Mouse (Mus musculus): ENCODE data around the gene Limd2.

Limd2 gene

DNA sequence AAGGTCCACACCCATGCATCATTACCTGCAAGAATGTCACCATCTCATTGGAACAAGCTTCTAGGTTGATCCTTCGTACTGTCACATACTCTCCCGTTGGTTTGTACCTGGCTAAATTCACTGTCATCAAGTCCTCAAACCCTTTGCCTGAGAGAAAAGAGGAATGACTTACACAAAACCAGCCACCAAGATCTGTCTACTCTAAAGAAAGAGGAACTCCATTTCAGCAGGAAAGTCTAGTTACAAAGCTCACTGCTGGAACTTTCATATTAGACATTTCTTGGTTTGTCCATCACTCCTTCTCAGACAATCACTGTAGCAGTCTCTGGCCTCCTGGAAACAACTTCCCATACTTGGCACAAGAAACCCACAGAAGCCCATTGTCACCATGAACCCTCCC is 12.6 kb upstream of the Limd2 start:
- DNase-seq (ENCODE audit: extremely low spot score, low spot score), result no peak

DNA sequence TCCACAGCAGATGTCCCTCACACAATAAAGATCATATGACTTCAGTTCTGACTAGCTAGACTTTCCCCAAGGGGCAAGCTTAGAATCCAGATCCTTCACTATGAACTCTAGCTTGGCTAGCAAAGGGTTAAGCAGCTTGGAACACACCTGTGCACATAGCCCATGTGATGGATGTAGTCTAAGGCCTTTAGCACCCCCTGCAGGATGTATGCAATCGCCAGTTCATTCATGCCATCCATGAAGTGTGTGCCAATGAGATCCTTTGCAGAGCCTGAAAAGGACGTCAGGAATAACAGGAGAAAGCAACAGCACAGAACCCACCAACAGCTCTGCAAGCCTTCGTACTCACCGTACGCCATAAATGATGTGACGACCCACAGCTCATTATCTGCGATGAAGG is 10.1 kb upstream of the Limd2 start:
- no peak for DNase-seq (ENCODE audit: extremely low spot score, low spot score)

DNA sequence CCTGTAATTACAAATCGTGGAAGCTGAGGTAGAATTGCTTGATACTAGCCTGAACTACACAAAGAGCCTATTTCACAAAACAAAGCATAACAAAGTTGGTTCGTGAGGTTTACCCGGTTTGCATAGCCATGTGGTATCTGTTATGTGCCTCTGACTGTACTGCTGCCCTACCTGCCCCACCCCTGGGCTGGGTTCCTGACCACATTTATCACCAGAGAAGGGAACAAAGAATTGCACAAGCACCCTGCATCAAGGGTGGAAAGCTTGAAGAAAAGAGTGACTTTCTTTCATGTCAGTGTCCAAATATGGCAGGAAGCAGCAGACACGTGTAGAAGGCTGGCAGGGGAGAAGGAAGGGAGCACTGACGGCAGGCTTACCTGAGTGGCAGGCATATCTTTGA is 6.8 kb upstream of the Limd2 start:
- DNase-seq (ENCODE audit: extremely low spot score, low spot score), result no peak

DNA sequence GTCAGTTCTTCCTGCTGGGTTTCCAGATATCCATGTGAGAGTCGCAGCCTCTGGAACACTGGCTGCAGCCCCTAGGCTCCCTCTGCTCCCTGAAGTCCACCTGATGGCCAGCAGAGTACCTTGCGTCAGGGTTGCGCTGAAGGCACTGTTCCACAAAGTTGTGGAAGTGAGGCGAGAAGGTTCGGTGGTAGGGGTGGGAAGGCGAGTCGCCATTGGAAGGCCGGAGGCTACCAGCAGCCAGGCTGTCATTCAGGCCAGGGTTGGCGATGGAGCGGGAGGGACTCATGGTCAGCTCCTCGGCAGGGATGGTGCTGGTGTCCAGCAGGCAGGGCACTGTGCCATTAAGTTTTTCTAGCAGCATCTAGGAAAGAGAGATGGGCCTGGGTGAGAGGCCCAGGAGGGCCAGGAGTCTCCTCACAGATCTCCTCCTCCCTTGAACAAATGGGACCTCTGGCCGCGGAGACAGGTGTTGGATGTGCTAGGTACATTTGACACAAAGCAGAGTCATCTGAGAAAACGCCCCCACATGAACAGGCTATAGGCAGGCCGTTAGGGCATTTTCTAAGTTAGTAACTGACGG is 4.0 kb upstream of the Limd2 start:
- no peak for DNase-seq (ENCODE audit: extremely low spot score, low spot score)

DNA sequence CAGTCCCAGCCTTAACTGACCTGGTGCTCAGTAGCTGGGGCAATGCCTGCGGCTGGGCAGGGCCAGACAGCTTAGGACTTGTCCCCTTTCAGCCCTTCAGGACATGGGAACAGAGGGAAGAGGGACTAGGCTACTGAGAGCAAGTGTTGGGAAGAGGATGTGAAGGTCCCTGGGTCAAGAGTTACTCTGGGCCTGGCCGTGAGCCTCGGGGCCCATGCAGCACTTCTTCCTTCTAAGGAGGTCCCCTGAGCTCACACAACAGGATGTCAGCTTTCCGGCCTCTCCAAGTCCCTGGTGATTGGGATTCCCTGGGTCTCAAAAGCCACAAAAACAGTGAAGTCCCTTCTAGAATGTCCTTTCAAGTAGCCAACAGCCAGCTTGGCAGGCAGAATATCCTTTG is 2.9 kb upstream of the Limd2 start:
- no peak for DNase-seq (ENCODE audit: extremely low spot score, low spot score)

DNA sequence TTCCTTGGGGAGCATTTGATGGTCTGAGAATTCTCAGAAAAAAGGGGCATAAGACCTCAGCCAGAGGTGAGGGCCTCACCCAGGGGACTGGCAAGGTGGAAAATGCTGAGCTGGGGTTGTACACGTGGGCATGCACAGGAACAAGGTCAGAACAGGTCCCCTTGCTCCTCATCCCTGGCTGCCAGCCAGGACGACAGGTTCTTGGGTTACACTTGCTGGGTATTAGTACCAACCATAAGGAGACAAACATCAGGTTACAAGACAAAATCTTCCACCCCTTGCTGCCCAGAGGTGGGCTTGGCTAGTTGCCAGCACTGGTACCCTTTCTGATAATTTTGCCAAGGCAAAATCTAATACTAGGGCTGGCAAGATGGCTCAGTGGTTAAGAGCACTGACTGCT is 1.6 kb upstream of the Limd2 start:
- DNase-seq (ENCODE audit: extremely low spot score, low spot score), result no peak

DNA sequence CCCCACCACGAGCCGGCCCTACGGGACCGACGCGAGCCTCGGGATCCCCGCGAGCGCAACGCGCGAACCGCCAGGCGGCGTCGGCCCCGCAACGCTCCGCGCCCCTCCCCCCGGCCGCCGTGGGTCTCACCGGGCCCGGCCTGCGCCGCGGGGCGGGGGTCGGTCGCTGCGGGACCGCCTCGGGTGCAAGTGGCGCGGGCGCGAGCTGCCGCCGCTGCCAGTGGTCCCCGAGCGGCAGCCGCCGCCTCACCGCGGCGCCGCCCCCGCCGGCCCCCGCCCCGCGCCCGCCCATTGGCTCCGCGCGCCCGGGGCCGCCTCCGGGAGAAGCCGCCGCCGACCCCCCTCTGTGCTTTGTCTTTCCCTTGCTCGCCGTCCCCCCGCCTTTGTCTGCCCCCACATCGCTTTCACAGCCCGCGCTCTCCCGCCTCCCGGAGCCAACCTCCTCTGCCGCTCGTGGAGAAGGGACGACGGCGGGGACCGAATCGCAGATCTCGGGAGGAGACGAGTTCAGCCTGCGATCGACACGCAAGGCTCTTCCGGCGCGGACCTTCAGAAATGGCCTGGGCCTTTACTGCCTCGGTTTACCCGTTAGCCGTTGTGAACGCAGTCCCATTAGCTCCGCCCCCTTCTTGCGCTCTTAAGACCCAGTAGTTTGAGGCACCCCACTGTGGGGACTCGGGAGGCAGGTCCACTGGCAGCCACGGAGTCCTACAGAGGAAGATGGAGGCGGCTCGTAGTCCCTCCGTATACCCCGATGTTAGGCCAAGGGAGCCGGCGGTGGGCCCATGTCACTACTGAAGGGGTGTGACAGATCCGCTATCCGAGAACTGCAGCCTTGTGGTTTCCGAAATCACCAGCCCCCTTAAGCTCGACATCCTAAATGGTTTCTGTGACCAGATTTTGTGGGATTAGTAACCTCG is 479 bp downstream of the Limd2 start:
- peak; percentile 86 for DNase-seq (ENCODE audit: extremely low spot score, low spot score)

DNA sequence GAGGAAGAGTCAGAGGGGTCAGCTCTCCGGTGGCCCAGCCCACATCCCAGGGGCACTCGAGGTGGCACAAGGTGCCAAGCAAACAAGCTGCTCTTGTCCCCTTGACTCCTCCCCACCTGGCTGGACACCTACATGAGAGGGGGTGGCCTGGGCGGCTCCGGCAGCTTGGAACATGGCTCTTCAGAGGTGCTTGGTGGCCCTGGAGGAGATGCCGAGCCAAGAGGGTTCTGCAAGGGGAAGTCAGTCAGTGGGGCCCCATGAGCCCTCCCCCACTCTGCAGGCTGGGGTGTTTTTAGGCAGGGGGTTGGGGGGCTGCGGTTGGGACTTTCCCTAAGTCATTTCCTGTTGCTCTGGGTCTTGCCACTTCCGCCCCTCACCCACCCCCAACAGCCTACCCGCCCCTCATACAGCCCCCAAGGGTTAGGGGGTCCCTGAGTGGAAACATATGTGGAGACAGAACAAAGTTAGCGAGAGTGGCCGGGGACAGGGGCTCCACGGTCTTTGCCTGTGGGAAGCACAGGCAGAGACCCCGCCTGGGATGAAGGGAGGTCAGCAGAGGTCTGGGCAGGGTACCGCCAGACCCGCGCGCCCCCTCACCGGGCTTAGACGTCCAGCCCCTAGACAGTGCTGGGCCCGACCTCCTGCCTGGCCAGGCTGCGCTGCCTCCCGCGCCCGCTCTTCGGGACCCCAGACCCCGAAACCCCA is 1.3 kb downstream of the Limd2 start:
- DNase-seq (ENCODE audit: extremely low spot score, low spot score), result peak; percentile 73

DNA sequence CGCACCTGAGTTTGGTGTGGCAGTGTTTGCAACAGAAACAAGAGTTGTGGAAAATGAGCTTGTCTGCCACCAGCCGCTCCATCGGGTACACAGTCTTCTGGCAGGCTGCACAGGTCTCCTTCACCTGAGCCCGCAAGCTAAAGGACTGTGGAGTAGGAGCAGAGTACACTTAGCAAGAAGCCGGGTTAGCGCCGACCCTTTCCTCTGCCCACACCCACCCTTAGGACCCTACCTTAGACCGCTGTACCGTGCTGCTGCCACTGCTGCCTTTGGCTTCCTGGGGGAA is 1.8 kb downstream of the Limd2 start:
- no peak for DNase-seq (ENCODE audit: extremely low spot score, low spot score)

DNA sequence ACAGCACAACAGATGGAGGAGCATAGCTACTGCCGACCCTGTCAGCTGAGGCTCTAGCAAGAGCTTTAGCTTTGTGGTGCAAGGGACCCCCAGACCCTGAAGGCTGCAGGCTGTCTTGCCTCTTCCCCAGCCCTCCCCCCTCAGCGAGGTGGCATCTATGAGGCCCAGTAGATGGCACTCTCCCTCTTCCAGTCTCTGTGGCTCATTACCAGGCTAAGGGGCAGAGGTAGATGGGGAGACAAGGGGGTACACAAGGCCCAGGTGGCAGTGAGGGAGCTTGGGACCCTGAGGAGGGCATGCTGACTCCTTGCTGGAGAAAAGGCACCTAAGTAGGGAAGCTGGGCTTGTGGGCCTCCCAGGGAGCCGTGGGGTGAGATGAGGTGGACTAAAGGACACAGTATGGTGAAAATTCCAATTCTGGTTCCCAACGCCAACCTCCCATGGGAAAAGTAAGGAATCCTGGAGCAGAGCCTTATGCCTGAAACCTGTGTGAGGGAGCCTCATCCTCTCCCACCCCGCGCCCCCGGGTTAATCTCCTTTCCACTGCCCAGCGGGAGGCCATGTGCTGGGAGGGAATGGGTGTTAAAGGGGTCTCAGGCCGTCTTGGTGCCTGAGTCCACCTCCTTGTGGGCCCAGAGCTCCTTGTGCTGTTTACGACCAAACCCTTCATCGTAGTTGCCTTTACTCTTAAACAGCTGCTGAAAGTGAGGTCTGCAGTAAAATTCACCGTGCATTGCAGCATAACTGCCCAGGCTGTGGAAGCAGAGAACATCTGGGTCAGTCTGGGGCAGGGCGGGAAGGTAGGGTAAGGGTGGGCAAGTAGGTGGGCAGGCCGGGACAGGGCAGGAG is 2.4 kb downstream of the Limd2 start:
- no peak for DNase-seq (ENCODE audit: extremely low spot score, low spot score)

DNA sequence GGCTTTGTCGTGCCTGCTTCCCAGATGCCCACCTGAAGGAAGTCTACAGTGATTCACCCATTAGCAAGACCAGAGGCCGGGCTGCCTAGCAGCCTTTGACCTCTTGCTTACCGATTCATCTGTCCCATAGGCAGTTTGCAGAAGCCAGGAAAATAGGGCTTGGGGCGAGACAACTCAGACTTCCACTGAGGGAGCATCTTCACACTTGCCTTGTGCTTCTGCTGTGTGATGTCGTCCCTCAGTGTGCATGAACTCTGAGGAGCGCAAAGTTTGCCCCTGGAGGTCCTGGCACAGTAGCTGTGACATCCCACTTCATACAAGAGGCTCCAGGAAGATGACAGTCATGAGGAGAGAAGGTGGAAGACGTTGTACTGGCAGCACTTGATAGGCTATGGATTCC is 3.5 kb downstream of the Limd2 start:
- DNase-seq (ENCODE audit: extremely low spot score, low spot score), result no peak

DNA sequence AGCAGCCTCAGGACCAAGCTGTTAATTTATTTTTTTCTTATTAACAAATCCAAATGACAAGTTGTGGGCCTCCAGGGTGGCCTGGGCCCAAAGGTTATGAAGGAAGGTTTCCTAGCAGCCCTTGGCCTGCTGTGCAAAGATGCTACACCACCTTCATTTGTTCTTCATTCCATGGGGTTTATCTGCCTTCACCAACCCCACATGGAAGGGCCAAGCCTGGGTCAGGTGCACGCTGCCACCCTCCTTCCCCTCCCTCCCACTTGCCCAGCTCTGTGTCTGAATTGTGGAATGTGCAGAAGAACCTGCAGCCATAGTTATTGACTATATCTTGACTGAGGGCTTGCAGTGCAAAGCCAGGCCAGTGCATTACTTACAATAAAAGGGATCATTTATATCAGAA is 4.4 kb downstream of the Limd2 start:
- DNase-seq (ENCODE audit: extremely low spot score, low spot score), result no peak

DNA sequence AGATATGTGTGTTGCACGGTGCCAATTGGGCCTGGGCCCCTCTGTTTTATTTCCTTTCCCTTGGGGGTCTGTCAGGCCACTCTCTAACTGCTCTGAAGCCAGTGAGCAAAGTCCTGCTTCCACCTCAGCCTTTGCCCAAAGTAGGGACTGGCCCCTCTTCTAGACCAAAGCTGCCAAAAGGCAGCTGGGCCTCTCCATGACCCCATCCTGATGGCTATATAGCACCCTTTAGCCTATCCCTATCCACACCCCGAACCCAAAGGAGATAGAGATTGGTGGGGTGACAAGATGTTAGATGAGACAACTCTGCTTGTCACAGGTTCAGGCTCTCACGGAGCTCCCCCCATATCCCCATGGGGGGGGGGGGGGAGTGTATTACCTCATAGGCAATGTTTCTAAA is 4.9 kb downstream of the Limd2 start:
- no peak for DNase-seq (ENCODE audit: extremely low spot score, low spot score)

DNA sequence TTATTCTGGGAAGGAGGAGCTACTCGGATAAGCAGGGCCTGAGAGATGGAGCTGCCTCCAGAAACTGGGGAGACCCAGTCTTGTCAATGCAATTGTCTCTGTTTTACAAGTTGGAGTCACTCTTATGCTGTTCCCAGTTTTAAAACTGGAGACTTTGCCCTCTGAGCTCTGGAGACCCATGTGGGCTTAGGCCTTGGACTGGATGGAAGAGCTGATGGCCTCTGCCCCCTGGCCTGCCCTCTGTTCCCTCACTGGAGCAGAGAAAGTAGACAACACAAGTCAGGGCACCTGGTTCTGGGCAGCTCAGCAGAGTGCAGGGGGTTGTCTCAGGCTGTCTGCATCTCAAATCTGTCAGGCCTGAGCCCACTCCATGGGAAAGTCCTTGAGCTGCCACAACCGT is 5.9 kb downstream of the Limd2 start:
- no peak for DNase-seq (ENCODE audit: extremely low spot score, low spot score)

DNA sequence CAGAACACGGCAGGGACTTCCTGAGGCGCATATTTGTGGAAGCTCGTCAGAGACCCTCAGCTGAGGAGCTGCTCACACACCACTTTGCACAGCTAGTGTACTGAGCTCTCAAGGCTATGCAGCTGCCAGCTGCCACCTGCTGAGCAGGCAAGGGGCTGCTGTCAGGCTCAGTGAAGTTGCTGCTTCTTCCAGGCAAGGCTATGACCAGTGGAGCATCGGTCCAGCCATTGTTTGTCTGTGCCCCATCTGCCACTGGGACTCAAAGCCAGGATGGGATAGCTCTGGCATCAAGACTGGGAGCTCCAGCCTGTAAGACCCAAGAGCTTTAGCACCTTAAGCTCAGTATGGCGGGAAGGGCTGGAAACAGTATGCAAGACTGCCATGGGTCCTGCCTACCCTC is 6.6 kb downstream of the Limd2 start:
- DNase-seq (ENCODE audit: extremely low spot score, low spot score), result no peak

DNA sequence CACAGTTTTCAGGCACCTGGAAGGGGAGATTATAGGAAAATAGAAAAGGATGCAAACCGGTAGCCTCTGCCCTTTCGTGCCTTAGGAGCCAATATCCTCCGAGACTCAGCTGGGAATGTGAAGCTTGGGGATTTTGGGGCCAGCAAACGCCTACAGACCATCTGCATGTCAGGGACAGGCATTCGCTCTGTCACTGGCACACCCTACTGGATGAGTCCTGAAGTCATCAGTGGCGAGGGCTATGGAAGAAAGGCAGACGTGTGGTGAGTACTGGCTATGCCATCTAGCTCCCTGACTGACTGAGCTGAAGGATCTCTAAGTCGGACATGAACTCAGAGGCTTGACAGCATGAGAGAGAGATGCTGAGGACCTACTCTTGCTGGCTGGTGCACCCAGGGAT is 8.5 kb downstream of the Limd2 start:
- no peak for DNase-seq (ENCODE audit: extremely low spot score, low spot score)

DNA sequence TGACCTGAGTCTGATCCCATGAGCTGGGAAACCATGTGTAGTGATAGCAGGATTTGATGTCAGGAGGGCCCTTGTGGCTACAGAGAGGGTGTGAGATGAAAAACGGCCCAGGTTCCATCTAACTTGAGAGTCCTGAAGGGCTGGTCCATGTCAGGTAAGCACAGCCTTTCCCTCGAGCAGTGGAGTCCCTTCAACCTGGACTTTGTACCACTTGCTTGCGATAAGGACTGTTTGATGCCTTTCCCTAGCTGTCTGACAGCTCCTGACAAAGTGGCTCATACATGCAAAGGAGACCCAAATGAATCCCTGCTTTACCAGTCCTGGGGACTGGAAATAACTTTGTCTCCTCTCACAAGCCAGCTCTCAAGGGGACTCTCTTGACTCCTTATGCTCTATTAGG is 9.4 kb downstream of the Limd2 start:
- no peak for DNase-seq (ENCODE audit: extremely low spot score, low spot score)

DNA sequence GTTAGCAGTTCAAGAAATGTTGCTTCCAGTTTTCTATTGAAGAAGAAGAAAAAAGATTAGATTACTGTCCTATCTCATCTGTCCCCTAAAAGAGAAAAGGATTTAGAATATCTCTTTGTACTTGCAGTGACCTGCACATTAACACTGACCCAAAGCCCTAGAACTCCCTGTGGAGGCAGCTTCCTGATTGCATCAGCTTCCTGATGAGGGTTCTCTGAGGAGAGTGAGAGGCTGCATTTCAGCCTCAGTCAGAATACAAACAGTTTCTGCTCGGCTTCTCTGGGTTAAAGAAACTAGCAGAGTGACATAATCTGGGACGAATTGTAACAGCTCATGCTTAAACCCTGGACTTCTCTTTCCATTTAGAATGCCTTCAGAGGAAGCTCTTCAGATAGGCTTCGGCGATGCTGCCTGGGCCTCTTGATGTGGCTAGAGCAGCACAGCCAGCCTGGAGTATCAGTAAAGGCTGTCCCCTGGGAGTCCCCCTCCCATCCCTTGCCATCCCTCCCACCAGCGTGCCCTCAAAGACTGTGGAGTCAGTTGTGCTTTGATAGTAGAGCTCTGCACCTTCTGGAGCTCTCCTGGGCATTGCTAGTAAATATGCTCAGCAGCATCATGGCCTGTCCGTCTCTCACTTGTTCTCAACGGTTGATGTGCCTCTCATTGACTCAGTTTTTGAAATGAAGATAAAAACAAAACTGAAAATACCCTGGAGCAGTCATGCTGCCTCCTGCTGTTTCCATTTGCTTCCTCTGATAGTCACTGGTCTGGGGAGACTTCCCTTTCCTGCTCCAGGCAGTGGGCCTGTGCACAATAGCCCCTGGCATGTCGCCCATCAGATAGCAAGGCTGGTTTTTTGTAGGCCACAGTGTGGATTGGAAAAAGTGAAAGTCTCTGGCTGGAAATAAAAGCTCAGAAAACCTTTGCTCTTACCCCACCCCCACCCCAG is 25.8 kb downstream of the Limd2 start:
- DNase-seq (ENCODE audit: extremely low spot score, low spot score), result no peak

DNA sequence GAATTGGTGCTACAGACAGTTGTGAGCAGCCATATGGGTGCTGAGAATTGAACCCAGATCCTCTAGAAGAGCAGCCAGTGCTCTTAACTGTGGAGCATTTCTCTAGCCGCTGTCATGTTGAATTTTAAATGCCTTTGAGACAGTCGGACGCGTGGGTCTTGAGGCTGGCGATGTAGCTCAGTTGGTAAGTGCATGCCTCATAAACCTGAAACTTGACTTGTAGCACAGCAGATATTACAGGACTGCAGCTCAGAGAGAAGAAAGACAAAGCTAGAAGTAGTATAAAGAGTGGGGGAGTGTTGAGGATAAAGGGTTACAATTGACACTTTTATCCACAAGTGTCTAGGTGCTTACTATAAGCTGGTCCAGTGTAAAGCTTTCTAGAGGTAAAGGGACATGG is 28.1 kb downstream of the Limd2 start:
- DNase-seq (ENCODE audit: extremely low spot score, low spot score), result no peak

DNA sequence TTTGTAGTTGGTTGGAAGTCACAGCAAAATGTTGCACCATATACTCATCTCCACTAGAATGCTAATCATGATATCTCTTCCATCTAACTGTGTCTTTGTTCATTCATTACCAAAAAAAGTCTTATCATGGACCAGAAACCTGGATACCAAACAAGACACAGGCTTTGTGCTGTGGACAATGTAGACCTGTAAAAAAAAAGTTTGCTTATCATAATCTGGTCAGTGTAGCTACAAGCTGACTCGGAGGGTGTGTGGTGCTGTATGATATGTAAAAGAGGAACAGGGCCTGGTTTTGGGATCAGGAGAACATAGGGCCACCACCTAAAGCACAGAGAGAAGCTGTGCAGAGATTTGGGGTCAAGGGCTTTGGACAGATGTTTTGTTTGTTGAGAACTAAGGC is 31.2 kb downstream of the Limd2 start:
- DNase-seq (ENCODE audit: extremely low spot score, low spot score), result no peak

Data from neural tube, embryonic 10.5 days (tissue).